Mouse (Mus musculus): ENCODE results near the gene Srsf4. TPM values are rescaled to one million over a fixed set of nuclear protein-coding genes. Genes with fewer than 3 reads are reported as not detected.

Gene Srsf4
- total and polyA plus RNA-seq, 3 experiments = 53.7 to 163 TPM; not detected in 1

- Histone ChIP-seq H3K4me1 (ENCODE audit: control insufficient read depth in 1 of 2, insufficient read depth in 2 of 2, low read length in 2 of 2) (no peaks in the 10 kb centered on the region), H3K9ac (ENCODE audit: control insufficient read depth, low read depth, low read length, poor library complexity, severe bottlenecking) (no peak overlapping the region), H3K9me3 (replicated peaks; ENCODE audit: insufficient read depth, low read length) (no peaks in the 10 kb centered on the region), H3K79me2 (ENCODE audit: control insufficient read depth, insufficient read depth, low read length, poor library complexity) (no peaks in the 10 kb centered on the region), H3K36me3 (ENCODE audit: control insufficient read depth in 1 of 2, insufficient read depth in 2 of 2, low read length in 2 of 2) (no peaks in the 10 kb centered on the region), H3K27me3 (ENCODE audit: control insufficient read depth in 1 of 2, insufficient read depth in 2 of 2, low read length in 2 of 2) (no peaks in the 10 kb centered on the region), H3K4me3 (ENCODE audit: control insufficient read depth in 1 of 2, insufficient read depth in 1 of 2, low read depth in 2 of 2, low read length in 2 of 2) (no peak overlapping the region), H3K27ac (ENCODE audit: control insufficient read depth, low read depth, low read length) (no peak overlapping the region)
- no peak for DNase-seq (ENCODE audit: low read depth, low spot score)
- TF ChIP-seq RCOR1 (IDR thresholded peaks at IDR 0.05; ENCODE audit: low read depth, low read length) = no peak
- TF ChIP-seq ZKSCAN1 (IDR thresholded peaks at IDR 0.05; ENCODE audit: low read depth, low read length) = no peak
- no peak for TF ChIP-seq POLR2AphosphoS5 (IDR thresholded peaks at IDR 0.05; ENCODE audit: borderline replicate concordance, low read depth, low read length)
- TF ChIP-seq ZMIZ1 (IDR thresholded peaks at IDR 0.05; ENCODE audit: low read depth, low read length) = no peak
- TF ChIP-seq RAD21 (IDR thresholded peaks at IDR 0.05; ENCODE audit: low read depth, low read length) = no peak
- no peak for TF ChIP-seq EP300 (IDR thresholded peaks at IDR 0.05; ENCODE audit: low read depth in 1 of 2, low read length in 2 of 2)
- no peak for TF ChIP-seq USF1 (IDR thresholded peaks at IDR 0.05; ENCODE audit: low read depth, low read length)
- TF ChIP-seq GABPA (IDR thresholded peaks at IDR 0.05; ENCODE audit: low read depth, low read length) = no peak
- TF ChIP-seq ZC3H11A (IDR thresholded peaks at IDR 0.05; ENCODE audit: low read depth, low read length) = no peak
- no peak for TF ChIP-seq CHD2 (IDR thresholded peaks at IDR 0.05; ENCODE audit: low read length)
- no peak for TF ChIP-seq TCF12 (IDR thresholded peaks at IDR 0.05; ENCODE audit: low read depth, low read length)
- no peak for TF ChIP-seq GATA1 (IDR thresholded peaks at IDR 0.05; ENCODE audit: low read depth, low read length)
- TF ChIP-seq POLR2AphosphoS2 (IDR thresholded peaks at IDR 0.05; ENCODE audit: low read length) = no peak
- no peak for TF ChIP-seq MYB (IDR thresholded peaks at IDR 0.05; ENCODE audit: low read depth, low read length)
- TF ChIP-seq MAX (IDR thresholded peaks at IDR 0.05; ENCODE audit: low read length) = no peak
- no peak for TF ChIP-seq BHLHE40 (IDR thresholded peaks at IDR 0.05; ENCODE audit: borderline replicate concordance, low read depth, low read length)
- no peak for TF ChIP-seq MYC (IDR thresholded peaks at IDR 0.05; ENCODE audit: low read depth, low read length)
- no peak for TF ChIP-seq ELF1 (IDR thresholded peaks at IDR 0.05; ENCODE audit: low read depth, low read length)
- no peak for TF ChIP-seq MXI1 (IDR thresholded peaks at IDR 0.05; ENCODE audit: low read depth, low read length)
These were observed 37.0 kb downstream of the Srsf4 start for GRCm38 (mm10) chr4:131910237-131910994.

- H3K9me3 ChIP-seq (replicated peaks; ENCODE audit: insufficient read depth, low read length) = no peaks in the 10 kb centered on the region
- TF ChIP-seq NELFE (IDR thresholded peaks at IDR 0.05; ENCODE audit: low read depth, low read length) (no peak), POLR2A (IDR thresholded peaks at IDR 0.05; ENCODE audit: control insufficient read depth in 1 of 2, insufficient read depth in 1 of 2, low read depth in 1 of 2, low read length in 2 of 2, poor library complexity in 1 of 2) (no peak), USF1 (IDR thresholded peaks at IDR 0.05; ENCODE audit: low read depth, low read length) (no peak), GABPA (IDR thresholded peaks at IDR 0.05; ENCODE audit: low read depth, low read length) (no peak), POLR2AphosphoS5 (IDR thresholded peaks at IDR 0.05; ENCODE audit: borderline replicate concordance, low read depth, low read length) (no peak), ZC3H11A (IDR thresholded peaks at IDR 0.05; ENCODE audit: low read depth, low read length) (no peak), CTCF (IDR thresholded peaks at IDR 0.05 in 2 of 3, conservative IDR thresholded peaks at IDR 0.05 in 1 of 3; ENCODE audit: control insufficient read depth in 1 of 3, insufficient read depth in 1 of 3, low read depth in 2 of 3, low read length in 3 of 3, poor library complexity in 1 of 3, severe bottlenecking in 1 of 3) (no peak), TCF12 (IDR thresholded peaks at IDR 0.05; ENCODE audit: low read depth, low read length) (no peak), UBTF (IDR thresholded peaks at IDR 0.05; ENCODE audit: borderline replicate concordance, insufficient read depth, low read depth, low read length) (no peak), E2F4 (IDR thresholded peaks at IDR 0.05; ENCODE audit: borderline replicate concordance, low read depth, low read length) (no peak), USF2 (IDR thresholded peaks at IDR 0.05; ENCODE audit: borderline replicate concordance in 1 of 2, insufficient read depth in 1 of 2, low read depth in 1 of 2, low read length in 2 of 2) (no peak), KAT2A (conservative IDR thresholded peaks at IDR 0.05; ENCODE audit: low read depth, low read length) (no peak), MAX (IDR thresholded peaks at IDR 0.05; ENCODE audit: low read length) (no peak), EP300 (IDR thresholded peaks at IDR 0.05; ENCODE audit: low read depth in 1 of 2, low read length in 2 of 2) (no peak), CHD1 (IDR thresholded peaks at IDR 0.05; ENCODE audit: low read depth, low read length) (no peak), RCOR1 (IDR thresholded peaks at IDR 0.05; ENCODE audit: low read depth, low read length) (no peak), HCFC1 (IDR thresholded peaks at IDR 0.05; ENCODE audit: low read depth, low read length) (no peak), ZNF384 (IDR thresholded peaks at IDR 0.05; ENCODE audit: low read depth, low read length) (no peak), BHLHE40 (IDR thresholded peaks at IDR 0.05; ENCODE audit: borderline replicate concordance, low read depth, low read length) (no peak), SIN3A (IDR thresholded peaks at IDR 0.05; ENCODE audit: low read length) (no peak)
- DNase-seq (ENCODE audit: low read depth, low spot score) = no peak
- no peaks in the 10 kb centered on the region for H3K27me3 ChIP-seq (ENCODE audit: control insufficient read depth in 1 of 2, insufficient read depth in 2 of 2, low read length in 2 of 2)
- no peak overlapping the region for H3K4me3 ChIP-seq (ENCODE audit: control insufficient read depth in 1 of 2, insufficient read depth in 1 of 2, low read depth in 2 of 2, low read length in 2 of 2)
- H3K79me2 ChIP-seq (ENCODE audit: control insufficient read depth, insufficient read depth, low read length, poor library complexity) = no peaks in the 10 kb centered on the region
- no peaks in the 10 kb centered on the region for H3K36me3 ChIP-seq (ENCODE audit: control insufficient read depth in 1 of 2, insufficient read depth in 2 of 2, low read length in 2 of 2)
- no peak overlapping the region for H3K9ac ChIP-seq (ENCODE audit: control insufficient read depth, low read depth, low read length, poor library complexity, severe bottlenecking)
- H3K27ac ChIP-seq (ENCODE audit: control insufficient read depth, low read depth, low read length) = no peak overlapping the region
- no peaks in the 10 kb centered on the region for H3K4me1 ChIP-seq (ENCODE audit: control insufficient read depth in 1 of 2, insufficient read depth in 2 of 2, low read length in 2 of 2)
These were observed 38.1 kb downstream of the Srsf4 start for GRCm38 (mm10) chr4:131911521-131911920.
